Mouse (Mus musculus) CH12.LX (cell line): ENCODE data around the gene Arl8b. TPM values are rescaled to one million over a fixed set of nuclear protein-coding genes. Genes with fewer than 3 reads are reported as not detected.

Experiments used
- DNase-seq: peaks from one replicate; pipeline ENCODE4 v3.0.0-alpha.2; 2013; ENCODE audit errors: extremely low read depth
- H3K27ac ChIP-seq: 2 replicates; pipeline ENCODE4 v1.5.1; 2012; ENCODE audit warnings: low read depth, mild to moderate bottlenecking, control low read depth, moderate library complexity; ENCODE audit not compliant: insufficient read depth
- H3K27me3 ChIP-seq: replicated peaks from 2 replicates; pipeline ENCODE3; 2012; ENCODE audit warnings: inconsistent platforms
- H3K36me3 ChIP-seq, 2 experiments: replicated peaks in 1 of 2; 2 replicates each; pipeline versions ENCODE3 to v1.6.1; 2012; ENCODE audit warnings: inconsistent platforms in 1 of 2, low read length in 1 of 2, mild to moderate bottlenecking in 1 of 2, mixed read lengths in 1 of 2, moderate library complexity in 1 of 2; ENCODE audit not compliant: control insufficient read depth in 1 of 2, insufficient read depth in 1 of 2
- H3K4me1 ChIP-seq, 2 experiments: 2 replicates each; pipeline ENCODE4 v1.6.1; 2012; ENCODE audit warnings: inconsistent platforms in 1 of 2, moderate library complexity in 1 of 2; ENCODE audit not compliant: insufficient read depth in 2 of 2, control insufficient read depth in 1 of 2
- H3K4me2 ChIP-seq: 2 replicates; pipeline ENCODE4 v1.6.1; 2012; ENCODE audit warnings: low read depth, mild to moderate bottlenecking, control low read depth; ENCODE audit not compliant: poor library complexity, insufficient read depth, severe bottlenecking
- H3K4me3 ChIP-seq, 3 experiments: fragments of 150-350 bp in 1 of 3; sonication (generic) in 1 of 3; replicated peaks in 1 of 3; 2 replicates each; pipeline versions ENCODE3 to v1.5.1; 2011 to 2012; ENCODE audit warnings: low read depth in 2 of 3, low read length in 2 of 3, mild to moderate bottlenecking in 2 of 3, moderate library complexity in 2 of 3, control low read depth in 1 of 3, improper control_type of control experiment in 1 of 3, inconsistent platforms in 1 of 3, mixed read lengths in 1 of 3; ENCODE audit not compliant: poor library complexity in 1 of 3
- H3K79me2 ChIP-seq: replicated peaks from 2 replicates; pipeline ENCODE4 v1.6.1; 2012; ENCODE audit warnings: mild to moderate bottlenecking, moderate library complexity; ENCODE audit not compliant: control insufficient read depth, poor library complexity, insufficient read depth, severe bottlenecking; ENCODE audit errors: extremely low read depth
- H3K9ac ChIP-seq: 2 replicates; pipeline ENCODE4 v1.6.1; 2012; ENCODE audit warnings: low read depth, mild to moderate bottlenecking, control low read depth, moderate library complexity; ENCODE audit not compliant: insufficient read depth
- H3K9me3 ChIP-seq: replicated peaks from 2 replicates; pipeline ENCODE3; 2012; ENCODE audit warnings: low read length, inconsistent platforms, mixed read lengths
- CTCF ChIP-seq, 2 experiments: IDR thresholded peaks in 1 of 2; conservative IDR thresholded peaks in 1 of 2; 2 replicates each; pipeline ENCODE4 v1.5.1; 2011 to 2012; ENCODE audit warnings: low read depth in 2 of 2, low read length in 2 of 2, improper control_type of control experiment in 1 of 2, inconsistent platforms in 1 of 2, mild to moderate bottlenecking in 1 of 2, moderate library complexity in 1 of 2
- E2F4 ChIP-seq: IDR thresholded peaks from 2 replicates; pipeline ENCODE4 v1.6.1; 2011; ENCODE audit warnings: low read depth, low read length, improper control_type of control experiment; ENCODE audit not compliant: insufficient replicate concordance
- ELF1 ChIP-seq: IDR thresholded peaks from 2 replicates; pipeline ENCODE4 v1.6.1; 2014; ENCODE audit warnings: low read depth, mild to moderate bottlenecking, inconsistent platforms, low read length, improper control_type of control experiment
- EP300 ChIP-seq: IDR thresholded peaks from 2 replicates; pipeline ENCODE4 v1.6.1; 2011; ENCODE audit warnings: low read length, improper control_type of control experiment
- ETS1 ChIP-seq: conservative IDR thresholded peaks from 2 replicates; pipeline ENCODE4 v1.6.1; 2012; ENCODE audit warnings: low read depth, mild to moderate bottlenecking, inconsistent platforms, low read length, improper control_type of control experiment, moderate library complexity
- HCFC1 ChIP-seq: IDR thresholded peaks from 2 replicates; pipeline ENCODE4 v1.6.1; 2012; ENCODE audit warnings: low read depth, mild to moderate bottlenecking, inconsistent platforms, low read length, improper control_type of control experiment
- JUN ChIP-seq: IDR thresholded peaks from 2 replicates; pipeline ENCODE4 v1.6.1; 2011; ENCODE audit warnings: low read depth, mild to moderate bottlenecking, low read length, improper control_type of control experiment, moderate library complexity; ENCODE audit not compliant: insufficient read depth
- JUND ChIP-seq: conservative IDR thresholded peaks from 2 replicates; pipeline ENCODE4 v1.6.1; 2011; ENCODE audit warnings: low read depth, low read length, improper control_type of control experiment
- KAT2A ChIP-seq: IDR thresholded peaks from 2 replicates; pipeline ENCODE4 v1.6.1; 2012; ENCODE audit warnings: low read length, improper control_type of control experiment, inconsistent platforms; ENCODE audit not compliant: insufficient replicate concordance
- MAX ChIP-seq: IDR thresholded peaks from 2 replicates; pipeline ENCODE4 v1.6.1; 2011; ENCODE audit warnings: low read length, improper control_type of control experiment
- MAZ ChIP-seq: IDR thresholded peaks from 2 replicates; pipeline ENCODE4 v1.6.1; 2012; ENCODE audit warnings: low read depth, mild to moderate bottlenecking, inconsistent platforms, low read length, improper control_type of control experiment, moderate library complexity
- MXI1 ChIP-seq: IDR thresholded peaks from 2 replicates; pipeline ENCODE4 v1.6.1; 2011; ENCODE audit warnings: mild to moderate bottlenecking, low read depth, low read length, improper control_type of control experiment
- MYC ChIP-seq: IDR thresholded peaks from 2 replicates; pipeline ENCODE4 v1.6.1; 2011; ENCODE audit warnings: low read depth, mild to moderate bottlenecking, improper control_type of control experiment, low read length
- NELFE ChIP-seq: IDR thresholded peaks from 2 replicates; pipeline ENCODE4 v1.6.1; 2011; ENCODE audit warnings: low read depth, low read length, improper control_type of control experiment
- POLR2A ChIP-seq: IDR thresholded peaks from 2 replicates; pipeline ENCODE4 v1.6.1; 2011; ENCODE audit warnings: low read depth, mild to moderate bottlenecking, improper control_type of control experiment, low read length
- POLR2AphosphoS2 ChIP-seq: IDR thresholded peaks from 2 replicates; pipeline ENCODE4 v1.6.1; 2011; ENCODE audit warnings: low read depth, low read length, improper control_type of control experiment
- RAD21 ChIP-seq: IDR thresholded peaks from 2 replicates; pipeline ENCODE4 v1.6.1; 2011; ENCODE audit warnings: low read depth, mild to moderate bottlenecking, low read length, improper control_type of control experiment, moderate library complexity
- SMC3 ChIP-seq: IDR thresholded peaks from 2 replicates; pipeline ENCODE4 v1.6.1; 2011; ENCODE audit warnings: low read depth, low read length, improper control_type of control experiment
- TBP ChIP-seq: conservative IDR thresholded peaks from 2 replicates; pipeline ENCODE4 v1.6.1; 2011; ENCODE audit warnings: low read depth, low read length, improper control_type of control experiment
- TCF12 ChIP-seq: IDR thresholded peaks from 2 replicates; pipeline ENCODE4 v1.6.1; 2014; ENCODE audit warnings: low read depth, mild to moderate bottlenecking, inconsistent platforms, low read length, improper control_type of control experiment
- USF2 ChIP-seq: conservative IDR thresholded peaks from 2 replicates; pipeline ENCODE4 v1.6.1; 2011; ENCODE audit warnings: low read depth, low read length, improper control_type of control experiment
- ZC3H11A ChIP-seq: IDR thresholded peaks from 2 replicates; pipeline ENCODE4 v1.6.1; 2012; ENCODE audit warnings: low read depth, mild to moderate bottlenecking, inconsistent platforms, low read length, improper control_type of control experiment
- ZKSCAN1 ChIP-seq: IDR thresholded peaks from 2 replicates; pipeline ENCODE4 v1.6.1; 2012; ENCODE audit warnings: low read depth, inconsistent platforms, low read length, improper control_type of control experiment, borderline replicate concordance
- ZNF384 ChIP-seq: IDR thresholded peaks from 2 replicates; pipeline ENCODE4 v1.6.1; 2012; ENCODE audit warnings: low read depth, low read length, improper control_type of control experiment, inconsistent platforms
- dilution Hi-C: fragments of 300-500 bp; cut with MboI; formaldehyde crosslinking; loops from 2 replicates; pipeline ENCODE4 v1.14.3; 2020; ENCODE audit warnings: low sequenced_read_pairs; ENCODE audit not compliant: extremely low pct_unique_long_range_greater_than_20kb, extremely low pct_ligation_motif_present
- in situ Hi-C: fragments of 300-500 bp; cut with MboI; formaldehyde crosslinking; loops from 3 replicates; pipeline ENCODE4 v1.14.3; 2019; ENCODE audit warnings: low sequenced_read_pairs, low pct_ligation_motif_present, low pct_unique_long_range_greater_than_20kb, mixed read lengths
- polyA plus RNA-seq: library from polyadenylated mRNA; unstranded; fragments of >175 nt; gene quantifications from 2 replicates; pipeline ENCODE4 v1.2.1, GENCODE M21; 2012; ENCODE audit warnings: low read depth; ENCODE audit not compliant: insufficient read length
- total RNA-seq, 2 experiments: library from RNA; depleted of rRNA; stranded (reverse); fragments of 300-350 nt in 1 of 2; fragments of >200 nt in 1 of 2; gene quantifications; 2 replicates each; pipeline ENCODE4 v1.2.3; 2012 to 2014

Gene Arl8b
- total and polyA plus RNA-seq, 3 experiments = 47.8 to 170 (median 141) TPM

- TF ChIP-seq MYC (peak; percentile 90), CTCF (conservative IDR thresholded peaks at IDR 0.05 in 1 of 2, IDR thresholded peaks at IDR 0.05 in 1 of 2; ENCODE audit: low read depth in 2 of 2, low read length in 2 of 2) (peak; percentile 79 to 96), E2F4 (no peak), EP300 (no peak), ETS1 (no peak), JUND (peak; percentile 25; the same call in 1 of the 2 replicates), MAX (no peak), RAD21 (peak; percentile 100), POLR2A (no peak), HCFC1 (no peak), ZNF384 (no peak), ZC3H11A (peak; percentile 95), USF2 (no peak), ELF1 (0 out of 2 replicates have a peak, but pooled peaks have one; percentile 24), ZKSCAN1 (no peak), SMC3 (peak; percentile 99), MXI1 (no peak), TBP (no peak), KAT2A (no peak), NELFE (no peak), JUN (no peak), POLR2AphosphoS2 (no peak), TCF12 (no peak), MAZ (no peak)
- dilution Hi-C loops = no loop called here
- Histone ChIP-seq H3K4me1 (peaks cover 12 to 44% of the 10 kb centered on the region in 2 experiments), H3K9ac (no peak overlapping the region), H3K27ac (no peak overlapping the region), H3K79me2 (no peaks in the 10 kb centered on the region), H3K36me3 (no peaks in the 10 kb centered on the region), H3K4me2 (no peak overlapping the region), H3K27me3 (no peaks in the 10 kb centered on the region), H3K4me3 (no peak overlapping the region), H3K9me3 (no peaks in the 10 kb centered on the region)
- in situ Hi-C loops = loop anchor here (25.0 kb wide), 1 partner anchor 674 kb away; the partner anchor contains the start of gene Setmar
- DNase-seq = peak; percentile 95
Observed at GRCm38 (mm10) chr6:108735910-108736750, 46.8 kb upstream of the Arl8b start.
